Mouse (Mus musculus) lung, postnatal 0 days (tissue): ENCODE measurements at regions not wholly inside any gene's neighbourhood (a gene's known extent, or its start where the extent isn't known, plus 50 kb on each side); places are given as distances from the start of the nearest gene placed in this dataset.

Experiments
- ATAC-seq: fragments of 200-750 bp; cut with Nextera tagmentation; 2 replicates; pipeline ENCODE4 v1.8.0; 2017; ENCODE audit warnings: moderate library complexity
- DNase-seq: peaks from one replicate; pipeline ENCODE4 v3.0.0-alpha.2; 2016; ENCODE audit warnings: low spot score
- H3K27ac ChIP-seq: fragments of 300-500 bp; sonication (generic); 2 replicates; pipeline ENCODE4 v1.5.1; 2014; ENCODE audit warnings: antibody characterized with exemption, mild to moderate bottlenecking, low read length, mixed read lengths
- H3K27me3 ChIP-seq: fragments of 300-500 bp; sonication (generic); replicated peaks from 2 replicates; pipeline ENCODE4 v1.6.1; 2014; ENCODE audit warnings: low read length, mixed read lengths; ENCODE audit not compliant: insufficient read depth
- H3K36me3 ChIP-seq: fragments of 300-500 bp; sonication (generic); 2 replicates; pipeline ENCODE4 v1.6.1; 2014; ENCODE audit warnings: low read length, mixed read lengths; ENCODE audit not compliant: insufficient read depth
- H3K4me1 ChIP-seq: fragments of 300-500 bp; sonication (generic); 2 replicates; pipeline ENCODE4 v1.6.1; 2014; ENCODE audit warnings: antibody characterized with exemption, low read depth, low read length, mixed read lengths; ENCODE audit not compliant: insufficient read depth
- H3K4me2 ChIP-seq: fragments of 300-500 bp; sonication (generic); replicated peaks from 2 replicates; pipeline ENCODE4 v1.6.1; 2014; ENCODE audit warnings: low read depth, mild to moderate bottlenecking, low read length, moderate library complexity, mixed read lengths
- H3K4me3 ChIP-seq: fragments of 300-500 bp; sonication (generic); 2 replicates; pipeline ENCODE4 v1.5.1; 2014; ENCODE audit warnings: low read depth, low read length
- H3K9ac ChIP-seq: fragments of 300-500 bp; sonication (generic); replicated peaks from 2 replicates; pipeline ENCODE4 v1.6.1; 2014; ENCODE audit warnings: low read depth, mild to moderate bottlenecking
- H3K9me3 ChIP-seq: fragments of 300-500 bp; sonication (generic); 2 replicates; pipeline ENCODE4 v1.6.1; 2016; ENCODE audit warnings: low read length, mixed read lengths
- EP300 ChIP-seq: IDR thresholded peaks from 2 replicates; pipeline ENCODE4 v1.6.1; 2016; ENCODE audit warnings: antibody characterized with exemption, mild to moderate bottlenecking, control low read depth
- WGBS: fragments of 180-500 bp; shearing (Covaris S2); extraction: QIAGEN DNeasy Blood & Tissue Kit; methylation state at CpG from one replicate; pipeline ENCODE4 v1.1.7; 2014; 5-methylcytosine and 5-hydroxymethylcytosine counted together

GRCm38 (mm10) chr16:63468851-63469250 is 395.1 kb downstream of the Epha3 start:
- Histone ChIP-seq H3K4me2 (no peak overlapping the region), H3K4me1 (no peaks in the 10 kb centered on the region), H3K36me3 (no peaks in the 10 kb centered on the region), H3K9ac (no peak overlapping the region), H3K4me3 (no peak overlapping the region), H3K27ac (no peak overlapping the region), H3K9me3 (no peaks in the 10 kb centered on the region), H3K27me3 (no peaks in the 10 kb centered on the region)
- 77% methylated on average over 1 of the region's 1 CpGs for WGBS
- TF ChIP-seq EP300: no peak
- DNase-seq: no peak
- no peak for ATAC-seq
